ENCODE assay signal across 8 mouse cellular contexts in the genomic region with DNA sequence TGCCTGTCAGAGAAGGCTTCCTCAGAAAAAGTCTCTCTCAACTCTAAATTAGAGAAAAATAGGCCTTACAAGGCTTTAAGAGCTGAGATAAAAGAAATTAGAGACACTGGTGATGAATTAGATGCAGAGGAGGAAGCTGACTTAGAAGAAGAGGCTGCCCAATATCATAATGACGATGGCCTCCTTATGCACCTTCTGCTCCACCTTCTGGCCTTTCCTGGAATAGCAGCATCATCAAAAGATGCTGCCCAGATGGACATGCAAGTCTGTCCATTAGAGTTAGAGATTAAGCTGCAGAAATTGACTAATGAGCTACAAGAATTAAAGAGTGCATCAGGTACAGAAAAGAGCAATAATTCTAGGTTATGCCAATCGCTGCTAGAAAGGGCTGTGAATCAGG. TPM values are rescaled to one million over a fixed set of nuclear protein-coding genes. Genes with fewer than 3 reads are reported as not detected.
A peak's percentile ranks its signal among the peaks of the same experiment; 100 is the strongest.
DNase-seq lines count a peak whose midpoint lies in the region; ATAC-seq and TF ChIP-seq lines count a peak whose summit lies in the region.
"Had no signal": no experiment of that assay in that cellular context is flagged by ENCODE, and none has a peak within 500 bp of the region (broad histone marks: within the 10 kb centered on the region; RNA-seq: fewer than 3 reads in every experiment).

No protein-coding gene starts in this region.

- H3K36me3 ChIP-seq in liver, embryonic 11.5 days (ENCODE audit: control insufficient read depth, insufficient read depth, low read length), result no peaks in the 10 kb centered on the region
- no peaks in the 10 kb centered on the region for H3K36me3 ChIP-seq in G1E (replicated peaks)
- no peaks in the 10 kb centered on the region for H3K36me3 ChIP-seq in stomach, embryonic 15.5 days

- no peaks in the 10 kb centered on the region for H3K27me3 ChIP-seq in liver, embryonic 11.5 days (replicated peaks; ENCODE audit: control insufficient read depth, insufficient read depth, low read length)
- peaks cover 7% of the 10 kb centered on the region for H3K27me3 ChIP-seq in G1E (ENCODE audit: insufficient read depth, low read length)
- H3K27me3 ChIP-seq in stomach, embryonic 15.5 days (replicated peaks), result no peaks in the 10 kb centered on the region

- ATAC-seq in liver, embryonic 11.5 days (replicated peaks; ENCODE audit: low FRiP score), result no peak
- peak; percentile 34; the same call in 1 of the 2 replicates for ATAC-seq in G1E (ENCODE audit: extremely low read depth, insufficient number of reproducible peaks, low FRiP score, poor library complexity, severe bottlenecking)
- ATAC-seq in stomach, embryonic 15.5 days (ENCODE audit: insufficient read depth, low FRiP score, low read depth), result no peak

- H3K9ac ChIP-seq in liver, embryonic 11.5 days (ENCODE audit: low read depth, low read length), result no peak overlapping the region
- no peak overlapping the region for H3K9ac ChIP-seq in stomach, embryonic 15.5 days

- 3% methylated on average over 2 of the region's 2 CpGs for WGBS in liver, embryonic 11.5 days
- WGBS in bone marrow, adult 2 months, result 5% methylated on average over 2 of the region's 2 CpGs
- 6% methylated on average over 2 of the region's 2 CpGs for WGBS in stomach, embryonic 15.5 days

- no peak overlapping the region for H3K27ac ChIP-seq in liver, embryonic 11.5 days (ENCODE audit: low read depth, low read length)
- no peak overlapping the region for H3K27ac ChIP-seq in bone marrow, adult 2 months (ENCODE audit: control insufficient read depth, insufficient read depth, low read depth, low read length, poor library complexity)
- no peak overlapping the region for H3K27ac ChIP-seq in embryonic fibroblast, embryonic 13.5 days (ENCODE audit: insufficient read depth, low read length)
- peak overlapping the region; percentile 59; the same call in 1 of the 2 replicates for H3K27ac ChIP-seq in stomach, embryonic 15.5 days
- H3K27ac ChIP-seq: macrophage had no signal

- no peaks in the 10 kb centered on the region for H3K9me3 ChIP-seq in liver, embryonic 11.5 days (ENCODE audit: control insufficient read depth, low read length)
- H3K9me3 ChIP-seq in G1E (replicated peaks), result no peaks in the 10 kb centered on the region
- no peaks in the 10 kb centered on the region for H3K9me3 ChIP-seq in stomach, embryonic 15.5 days

- H3K4me2 ChIP-seq in liver, embryonic 11.5 days, result no peak overlapping the region
- no peak overlapping the region for H3K4me2 ChIP-seq in stomach, embryonic 15.5 days

- no peak overlapping the region for H3K4me3 ChIP-seq in liver, embryonic 11.5 days (ENCODE audit: low read depth, low read length)
- H3K4me3 ChIP-seq in G1E (ENCODE audit: low read depth, low read length), result no peak overlapping the region
- H3K4me3 ChIP-seq in bone marrow, adult 2 months (replicated peaks; ENCODE audit: control insufficient read depth, low read depth, low read length), result no peak overlapping the region
- H3K4me3 ChIP-seq in embryonic fibroblast, embryonic 13.5 days (ENCODE audit: insufficient read depth, low read length), result no peak overlapping the region
- H3K4me3 ChIP-seq in stomach, embryonic 15.5 days (replicated peaks), result no peak overlapping the region

- peaks cover 5% of the 10 kb centered on the region for H3K4me1 ChIP-seq in liver, embryonic 11.5 days (replicated peaks; ENCODE audit: control insufficient read depth, insufficient read depth, low read length)
- H3K4me1 ChIP-seq in G1E (ENCODE audit: insufficient read depth, low read depth, low read length), result peaks cover 9% of the 10 kb centered on the region
- no peaks in the 10 kb centered on the region for H3K4me1 ChIP-seq in bone marrow, adult 2 months (ENCODE audit: control insufficient read depth, insufficient read depth, low read length)
- no peaks in the 10 kb centered on the region for H3K4me1 ChIP-seq in embryonic fibroblast, embryonic 13.5 days (ENCODE audit: control insufficient read depth, insufficient read depth, low read length)
- no peaks in the 10 kb centered on the region for H3K4me1 ChIP-seq in stomach, embryonic 15.5 days

- TF ChIP-seq POLR2A in bone marrow, adult 2 months (IDR thresholded peaks at IDR 0.05; ENCODE audit: borderline replicate concordance, control insufficient read depth, low read depth, low read length), result no peak
- no peak for TF ChIP-seq POLR2A in embryonic fibroblast, embryonic 13.5 days (IDR thresholded peaks at IDR 0.05; ENCODE audit: low read depth, low read length)

- DNase-seq in liver (peak; percentile 65), G1E (ENCODE audit: low spot score) (no peak)
- no peak for DNase-seq in liver, embryonic 11.5 days (ENCODE audit: low spot score)
- peak; percentile 57 to 64 for DNase-seq in lung, adult 18-20 months

- peak; percentile 78 for TF ChIP-seq CTCF in G1E (IDR thresholded peaks at IDR 0.05; ENCODE audit: low read depth, low read length)
- TF ChIP-seq CTCF in bone marrow, adult 2 months (IDR thresholded peaks at IDR 0.05; ENCODE audit: control insufficient read depth, insufficient read depth, low read length), result peak; percentile 58
- TF ChIP-seq CTCF in embryonic fibroblast, embryonic 13.5 days (IDR thresholded peaks at IDR 0.05; ENCODE audit: borderline replicate concordance, insufficient read depth, low read length), result peak; percentile 48; the same call in 1 of the 2 replicates

RNA-seq across cellular contexts. Expression of a gene that starts 6.8 kb away (rescaled TPM):
- 45.1 and 54.9 TPM in 2 replicates for polyA plus RNA-seq in liver, embryonic 11.5 days (2014; fragmentation: Nextera tagmentation; extraction: Ambion mirVana)
- 313 and 371 TPM in 2 replicates for total RNA-seq in G1E (2014; fragmentation: Nextera tagmentation)
- total RNA-seq in G1E (2017), result 182 and 204 TPM in 2 replicates
- polyA plus RNA-seq in G1E (2012), result 98.4 and 131 TPM in 2 replicates
- 120 and 171 TPM in 2 replicates for polyA plus RNA-seq in bone marrow, adult 2 months (2011; ENCODE audit: insufficient read depth, insufficient read length, low replicate concordance, missing spikeins)
- 465 and 512 TPM in 2 replicates for polyA plus RNA-seq in embryonic fibroblast, embryonic 13.5 days (2011; ENCODE audit: insufficient read length, low read depth, missing spikeins)
- polyA plus RNA-seq in stomach, embryonic 15.5 days (2015; fragmentation: Nextera tagmentation; extraction: Ambion mirVana), result 106 and 111 TPM in 2 replicates

RNA-seq across cellular contexts. Expression of a gene that starts 21.4 kb away (rescaled TPM):
- polyA plus RNA-seq in liver, embryonic 11.5 days (2014; fragmentation: Nextera tagmentation; extraction: Ambion mirVana), result 4.7 and 5.1 TPM in 2 replicates
- total RNA-seq in G1E (2014; fragmentation: Nextera tagmentation), result 16.0 and 19.4 TPM in 2 replicates
- total RNA-seq in G1E (2017), result 55.2 and 57.0 TPM in 2 replicates
- polyA plus RNA-seq in G1E (2012), result 23.4 and 32.4 TPM in 2 replicates
- polyA plus RNA-seq in bone marrow, adult 2 months (2011; ENCODE audit: insufficient read depth, insufficient read length, low replicate concordance, missing spikeins), result 6.8 TPM in 1 of 2 replicates, not detected in the other
- polyA plus RNA-seq in embryonic fibroblast, embryonic 13.5 days (2011; ENCODE audit: insufficient read length, low read depth, missing spikeins), result not detected in 2 replicates
- 13.8 and 22.0 TPM in 2 replicates for polyA plus RNA-seq in stomach, embryonic 15.5 days (2015; fragmentation: Nextera tagmentation; extraction: Ambion mirVana)

RNA-seq across cellular contexts. Expression of a gene that starts 26.4 kb away (rescaled TPM):
- polyA plus RNA-seq in liver, embryonic 11.5 days (2014; fragmentation: Nextera tagmentation; extraction: Ambion mirVana), result 109 and 129 TPM in 2 replicates
- 23.0 and 34.5 TPM in 2 replicates for total RNA-seq in G1E (2014; fragmentation: Nextera tagmentation)
- 58.7 and 66.6 TPM in 2 replicates for total RNA-seq in G1E (2017)
- polyA plus RNA-seq in G1E (2012), result 66.9 and 79.0 TPM in 2 replicates
- 41.5 and 50.8 TPM in 2 replicates for polyA plus RNA-seq in bone marrow, adult 2 months (2011; ENCODE audit: insufficient read depth, insufficient read length, low replicate concordance, missing spikeins)
- 52.0 and 53.4 TPM in 2 replicates for polyA plus RNA-seq in embryonic fibroblast, embryonic 13.5 days (2011; ENCODE audit: insufficient read length, low read depth, missing spikeins)
- polyA plus RNA-seq in stomach, embryonic 15.5 days (2015; fragmentation: Nextera tagmentation; extraction: Ambion mirVana), result 129 and 139 TPM in 2 replicates

RNA-seq across cellular contexts. Expression of a gene that starts 26.7 kb away (rescaled TPM):
- 124 and 126 TPM in 2 replicates for polyA plus RNA-seq in liver, embryonic 11.5 days (2014; fragmentation: Nextera tagmentation; extraction: Ambion mirVana)
- total RNA-seq in G1E (2014; fragmentation: Nextera tagmentation) (18.9 and 19.7 TPM in 2 replicates), G1E (2017) (30.8 and 38.1 TPM in 2 replicates)
- 20.7 and 38.1 TPM in 2 replicates for polyA plus RNA-seq in G1E (2012)
- polyA plus RNA-seq in bone marrow, adult 2 months (2011; ENCODE audit: insufficient read depth, insufficient read length, low replicate concordance, missing spikeins), result 24.0 and 67.8 TPM in 2 replicates
- 83.5 and 90.8 TPM in 2 replicates for polyA plus RNA-seq in embryonic fibroblast, embryonic 13.5 days (2011; ENCODE audit: insufficient read length, low read depth, missing spikeins)
- polyA plus RNA-seq in stomach, embryonic 15.5 days (2015; fragmentation: Nextera tagmentation; extraction: Ambion mirVana), result 138 and 158 TPM in 2 replicates

RNA-seq across cellular contexts. Expression of a gene that starts 30.1 kb away (rescaled TPM):
- not detected in 2 replicates for polyA plus RNA-seq in liver, embryonic 11.5 days (2014; fragmentation: Nextera tagmentation; extraction: Ambion mirVana)
- total RNA-seq in G1E (2014; fragmentation: Nextera tagmentation) (not detected in 2 replicates), G1E (2017) (not detected in 2 replicates)
- polyA plus RNA-seq in G1E (2012), result not detected in 2 replicates
- polyA plus RNA-seq in bone marrow, adult 2 months (2011; ENCODE audit: insufficient read depth, insufficient read length, low replicate concordance, missing spikeins), result not detected in 2 replicates
- polyA plus RNA-seq in embryonic fibroblast, embryonic 13.5 days (2011; ENCODE audit: insufficient read length, low read depth, missing spikeins), result not detected in 2 replicates
- not detected in 2 replicates for polyA plus RNA-seq in stomach, embryonic 15.5 days (2015; fragmentation: Nextera tagmentation; extraction: Ambion mirVana)
- polyA plus RNA-seq: macrophage had no signal

Comparison
In these comparisons a context has a peak if more than half of its experiments do, and no peak if none do; other contexts are left out.
1. DNase-seq: peak in liver (single experiment) and lung, adult 18-20 months (2 of 2); none in liver, embryonic 11.5 days (single experiment) and G1E (single experiment).
2. Peak in every context shown above with its lines, with median percentiles within 50 percentile points of each other: CTCF ChIP-seq.